Mouse (Mus musculus) kidney, adult 2 months (tissue): ENCODE data around the gene Zfand2b. TPM values are rescaled to one million over a fixed set of nuclear protein-coding genes. Genes with fewer than 3 reads are reported as not detected.

Source experiments
- DNase-seq: peaks from one replicate; pipeline ENCODE4 v3.0.0; 2021
- H3K27ac ChIP-seq: fragments of 200-500 bp; 2 replicates; pipeline ENCODE4 v1.5.1; 2012; ENCODE audit warnings: low read depth, low read length, control low read depth, inconsistent platforms; ENCODE audit not compliant: insufficient read depth
- H3K27me3 ChIP-seq: fragments of 200-500 bp; replicated peaks from 2 replicates; pipeline ENCODE4 v1.6.1; 2012; ENCODE audit warnings: mild to moderate bottlenecking, moderate library complexity, low read length, inconsistent platforms; ENCODE audit not compliant: control insufficient read depth, insufficient read depth
- H3K36me3 ChIP-seq: fragments of 200-500 bp; 2 replicates; pipeline ENCODE4 v1.6.1; 2012; ENCODE audit warnings: mild to moderate bottlenecking, moderate library complexity, low read length, inconsistent platforms; ENCODE audit not compliant: control insufficient read depth, insufficient read depth
- H3K4me1 ChIP-seq: fragments of 200-500 bp; 2 replicates; pipeline ENCODE4 v1.6.1; 2011; ENCODE audit warnings: low read length; ENCODE audit not compliant: control insufficient read depth, insufficient read depth
- H3K4me3 ChIP-seq: fragments of 200-500 bp; 2 replicates; pipeline ENCODE4 v1.5.1; 2011; ENCODE audit warnings: mild to moderate bottlenecking, low read depth, low read length, control low read depth; ENCODE audit not compliant: insufficient read depth
- CTCF ChIP-seq: fragments of 200-500 bp; conservative IDR thresholded peaks from 2 replicates; pipeline ENCODE4 v1.5.1; 2011; ENCODE audit warnings: low read depth, mild to moderate bottlenecking, control low read depth, low read length, moderate library complexity, mixed read lengths; ENCODE audit not compliant: insufficient read depth, insufficient read length
- POLR2A ChIP-seq: fragments of 200-500 bp; IDR thresholded peaks from one replicate; pipeline ENCODE4 v1.6.1; 2011; ENCODE audit warnings: low read depth, low read length, control low read depth
- WGBS: fragments of 180-500 bp; shearing (Covaris S2); methylation state at CpG from one replicate; pipeline ENCODE4 v1.1.7; 2018; 5-methylcytosine and 5-hydroxymethylcytosine counted together
- polyA plus RNA-seq: library from polyadenylated mRNA; depleted of rRNA; stranded (reverse); fragments of >200 nt; gene quantifications from 2 replicates; pipeline ENCODE4 v1.2.3, GENCODE M21; 2012

The Zfand2b gene
- polyA plus RNA-seq, 1 experiment: 61.6 TPM

DNA sequence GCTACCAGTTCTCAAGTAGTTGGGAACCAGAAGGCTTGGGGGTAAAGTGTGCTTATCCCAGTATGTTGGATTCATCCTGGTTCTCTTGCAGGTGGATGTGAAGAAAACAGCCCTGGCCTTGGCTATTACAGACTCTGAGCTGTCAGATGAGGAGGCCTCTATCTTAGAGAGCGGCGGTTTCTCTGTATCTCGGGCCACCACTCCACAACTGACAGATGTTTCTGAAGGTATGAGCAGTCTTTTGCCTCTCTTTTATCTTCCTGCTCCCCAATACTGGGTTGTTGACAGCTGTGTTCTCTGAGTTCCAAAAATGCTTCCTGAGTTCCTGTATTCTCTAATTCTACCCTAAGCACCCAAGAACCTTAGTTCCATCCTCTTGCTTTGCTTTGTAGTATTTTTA is 22.9 kb upstream of the Zfand2b start:
- 96% methylated on average over 3 of the region's 3 CpGs for WGBS

DNA sequence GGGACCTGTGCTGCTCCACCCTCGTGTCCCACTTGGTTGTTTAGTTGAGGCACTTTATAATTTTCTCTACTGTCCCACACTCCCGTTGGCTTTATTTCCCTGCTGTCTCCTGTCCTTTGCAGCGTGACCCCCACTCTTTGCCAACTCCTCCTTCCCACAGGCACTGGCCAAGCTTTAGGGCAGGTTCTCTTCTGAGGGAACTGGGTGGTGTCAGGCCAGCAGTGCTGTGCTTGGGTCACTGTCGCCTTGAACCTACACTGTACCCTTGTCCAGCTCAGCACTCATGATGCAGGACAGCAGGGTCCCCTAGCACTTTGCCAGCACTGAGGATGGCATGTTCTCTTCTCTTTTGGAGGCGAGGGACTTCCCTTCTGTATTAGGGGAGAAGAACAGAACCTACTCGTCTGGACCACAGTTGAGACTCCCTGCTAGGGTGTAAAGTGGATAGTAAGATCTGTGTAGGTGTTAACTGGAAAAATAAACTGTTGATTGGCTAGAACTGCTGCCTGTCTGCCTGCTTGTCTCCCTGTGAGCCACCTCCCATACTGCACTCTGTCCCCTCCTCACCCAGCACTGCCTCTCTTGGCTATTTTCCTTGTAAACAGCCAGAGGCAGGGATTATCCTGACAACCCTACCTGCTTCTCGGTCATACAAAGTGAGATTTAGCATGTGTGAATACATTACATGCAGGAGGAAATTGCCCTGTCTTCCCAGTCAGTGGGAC is 20.9 kb upstream of the Zfand2b start:
- Histone ChIP-seq H3K36me3 (peaks cover 2% of the 10 kb centered on the region; the same call in 1 of the 2 replicates), H3K4me3 (no peak overlapping the region), H3K4me1 (peaks cover 6% of the 10 kb centered on the region; the same call in 1 of the 2 replicates), H3K27ac (peak overlapping the region; percentile 18), H3K27me3 (no peaks in the 10 kb centered on the region)
- 64% methylated on average over 7 of the region's 7 CpGs for WGBS
- no peak for TF ChIP-seq CTCF
- TF ChIP-seq POLR2A: no peak
- peak; percentile 79 for DNase-seq

More for the DNA sequence above, 22.9 kb upstream of the Zfand2b start:
- H3K4me3 ChIP-seq: no peak overlapping the region
- no peaks in the 10 kb centered on the region for H3K27me3 ChIP-seq
- peaks cover 6% of the 10 kb centered on the region; the same call in 1 of the 2 replicates for H3K4me1 ChIP-seq
- no peak overlapping the region for H3K27ac ChIP-seq
- no peak for DNase-seq
- peaks cover 2% of the 10 kb centered on the region; the same call in 1 of the 2 replicates for H3K36me3 ChIP-seq
- no peak for TF ChIP-seq CTCF
- TF ChIP-seq POLR2A: no peak

DNA sequence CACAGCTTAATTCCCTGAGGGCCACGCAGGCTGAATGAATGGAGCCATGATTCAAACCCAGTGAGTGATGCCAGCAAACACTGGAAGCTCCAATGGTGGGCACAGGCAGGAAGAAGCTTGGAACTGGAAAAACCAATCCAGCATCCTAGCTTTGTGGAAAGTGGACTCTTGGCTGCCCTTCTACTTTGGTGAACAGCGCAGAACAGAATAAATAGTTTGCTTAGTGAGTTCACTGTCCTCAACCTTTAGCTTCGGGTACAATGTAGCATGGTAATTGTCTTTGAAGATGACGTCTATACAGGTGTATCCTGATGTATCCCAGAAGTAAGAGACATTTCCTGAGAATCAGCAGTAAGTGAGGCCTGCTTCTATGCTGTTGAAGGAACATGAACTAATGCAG is 19.7 kb upstream of the Zfand2b start:
- 80% methylated on average over 4 of the region's 4 CpGs for WGBS
- no peak for TF ChIP-seq CTCF
- no peak for TF ChIP-seq POLR2A
- no peaks in the 10 kb centered on the region for H3K27me3 ChIP-seq
- no peak overlapping the region for H3K4me3 ChIP-seq
- peaks cover 2% of the 10 kb centered on the region; the same call in 1 of the 2 replicates for H3K36me3 ChIP-seq
- DNase-seq: peak; percentile 62
- no peak overlapping the region for H3K27ac ChIP-seq
- H3K4me1 ChIP-seq: peaks cover 3% of the 10 kb centered on the region; the same call in 1 of the 2 replicates

DNA sequence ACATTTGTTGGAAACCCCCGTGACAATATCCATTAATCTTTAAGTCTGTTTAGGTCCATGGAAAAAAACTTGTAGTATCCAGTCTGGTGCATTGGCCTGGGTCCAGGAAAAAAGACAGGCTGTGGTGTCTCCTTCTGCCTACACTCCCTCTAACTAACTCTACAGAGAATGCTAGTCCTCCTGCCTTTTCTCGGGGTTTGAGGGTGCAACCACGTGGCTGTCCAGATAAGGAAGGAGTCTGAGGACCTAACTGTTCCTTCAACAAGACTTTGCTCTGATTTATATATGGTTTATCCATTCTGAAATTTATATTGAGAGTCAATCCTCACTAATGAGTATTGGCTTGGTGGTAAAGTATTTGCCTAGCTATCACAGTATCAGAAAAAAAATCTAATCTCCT is 12.6 kb upstream of the Zfand2b start:
- WGBS: 59% methylated on average over 3 of the region's 3 CpGs
- no peaks in the 10 kb centered on the region for H3K4me1 ChIP-seq
- TF ChIP-seq POLR2A (no peak), CTCF (no peak)
- no peak for DNase-seq
- H3K27ac ChIP-seq: no peak overlapping the region
- H3K36me3 ChIP-seq: no peaks in the 10 kb centered on the region
- no peak overlapping the region for H3K4me3 ChIP-seq
- H3K27me3 ChIP-seq: no peaks in the 10 kb centered on the region

DNA sequence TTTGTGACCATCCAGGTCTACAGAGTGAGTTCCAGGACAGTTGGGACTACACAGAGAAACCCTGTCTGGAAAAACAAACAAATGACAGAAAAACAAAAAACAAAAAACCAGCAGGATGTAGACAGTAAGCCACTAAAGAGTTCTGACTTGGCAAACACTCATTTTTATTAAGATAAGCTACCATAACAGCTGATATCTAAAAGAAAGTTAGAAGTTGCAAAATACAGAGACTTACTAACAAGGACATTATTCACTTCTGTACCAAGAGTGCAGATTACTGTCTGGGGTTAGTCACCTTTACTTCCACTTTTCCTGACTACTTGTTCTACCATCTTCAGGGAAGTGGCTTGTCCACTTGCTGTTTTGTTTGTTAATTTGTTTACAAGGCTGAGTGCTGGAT is 9.5 kb upstream of the Zfand2b start:
- Histone ChIP-seq H3K27me3 (no peaks in the 10 kb centered on the region), H3K36me3 (no peaks in the 10 kb centered on the region), H3K4me3 (no peak overlapping the region), H3K27ac (no peak overlapping the region), H3K4me1 (no peaks in the 10 kb centered on the region)
- no peak for DNase-seq
- TF ChIP-seq CTCF (no peak), POLR2A (no peak)

DNA sequence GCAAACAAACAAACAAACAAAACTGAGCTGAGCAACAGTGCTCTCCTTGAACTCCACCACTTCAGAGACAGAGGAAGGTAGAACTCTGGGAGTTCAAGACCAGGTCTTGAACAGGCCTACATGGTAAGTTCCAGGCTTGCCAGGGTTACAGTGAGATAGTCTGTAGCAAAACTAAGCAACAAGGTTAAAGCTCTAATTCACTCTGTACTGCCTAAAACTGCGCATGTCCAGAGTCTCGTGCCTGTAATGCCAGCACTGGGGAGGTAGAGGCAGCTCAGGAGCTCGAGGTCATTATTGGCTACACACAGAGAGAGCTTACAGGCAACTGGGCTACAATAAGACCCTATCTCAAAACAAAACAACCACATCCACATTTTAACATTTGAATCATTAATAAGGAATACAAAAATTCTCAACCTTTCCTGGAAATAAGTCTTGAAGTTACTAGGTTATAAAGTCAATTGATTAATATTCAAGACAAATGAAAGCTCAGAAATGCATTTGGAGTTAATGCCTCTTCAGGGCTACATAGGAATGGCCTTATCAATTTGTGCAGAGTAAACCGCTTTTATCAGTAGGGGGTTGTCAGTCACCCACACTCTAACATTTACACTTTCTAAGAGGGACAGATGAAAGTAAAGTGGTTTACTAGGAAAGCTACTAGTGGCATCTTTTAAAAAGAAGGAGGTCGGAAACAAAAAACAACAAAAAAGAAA is 8.7 kb upstream of the Zfand2b start:
- H3K4me3 ChIP-seq: no peak overlapping the region
- no peak overlapping the region for H3K27ac ChIP-seq
- no peaks in the 10 kb centered on the region for H3K27me3 ChIP-seq
- TF ChIP-seq CTCF: no peak
- TF ChIP-seq POLR2A: no peak
- DNase-seq: no peak
- H3K4me1 ChIP-seq: no peaks in the 10 kb centered on the region
- 77% methylated on average over 5 of the region's 5 CpGs for whole genome bisulfite sequencing
- H3K36me3 ChIP-seq: no peaks in the 10 kb centered on the region

DNA sequence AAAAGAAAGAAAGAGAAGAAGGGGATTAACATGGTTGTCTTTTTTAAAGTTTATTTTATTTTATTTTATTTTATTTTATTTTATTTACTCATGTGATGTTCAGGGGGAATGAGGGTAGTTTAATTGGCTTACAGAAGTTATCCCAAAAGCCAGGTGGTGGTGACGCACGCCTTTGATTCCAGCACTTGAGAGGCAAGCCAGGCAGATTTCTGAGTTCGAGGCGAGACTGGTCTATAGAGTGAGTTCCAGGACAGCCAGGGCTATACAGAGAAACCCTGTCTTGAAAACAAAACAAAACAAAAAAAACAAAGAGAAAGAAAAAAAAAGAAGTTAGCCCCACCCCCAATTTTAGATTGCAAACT is 8.2 kb upstream of the Zfand2b start:
- Histone ChIP-seq H3K4me3 (no peak overlapping the region), H3K27ac (no peak overlapping the region), H3K27me3 (no peaks in the 10 kb centered on the region), H3K36me3 (no peaks in the 10 kb centered on the region), H3K4me1 (no peaks in the 10 kb centered on the region)
- DNase-seq: no peak
- TF ChIP-seq POLR2A (no peak), CTCF (no peak)
- WGBS: 91% methylated on average over 4 of the region's 4 CpGs

DNA sequence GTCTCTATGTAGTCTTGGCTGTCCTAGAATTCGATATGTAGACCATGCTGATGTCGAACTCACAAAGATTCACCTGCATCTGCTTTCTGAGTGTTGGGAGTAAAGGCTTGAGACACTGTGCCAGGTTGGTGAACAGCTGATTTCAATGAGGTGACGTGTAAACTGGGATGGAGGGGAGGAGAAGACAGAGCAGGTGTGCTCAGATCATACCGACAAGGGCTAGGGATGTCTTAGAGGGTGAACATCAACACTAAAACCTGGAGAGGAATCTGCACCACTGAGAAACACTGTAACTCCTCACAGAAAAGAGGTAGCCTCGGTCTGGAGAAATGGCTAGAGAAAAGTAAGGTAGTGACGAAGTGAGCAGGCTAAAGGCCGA is 364 bp upstream of the Zfand2b start:
- peak overlapping the region; percentile 65; the same call in 1 of the 2 replicates for H3K27ac ChIP-seq
- TF ChIP-seq CTCF (no peak), POLR2A (no peak)

More for the DNA sequence above, 364 bp upstream of the Zfand2b start:
- WGBS: 10% methylated on average over 7 of the region's 7 CpGs
- Histone ChIP-seq H3K27me3 (no peaks in the 10 kb centered on the region), H3K36me3 (no peaks in the 10 kb centered on the region), H3K4me1 (peaks cover 8% of the 10 kb centered on the region; the same call in 1 of the 2 replicates), H3K4me3 (peak overlapping the region; percentile 43)
- DNase-seq: no peak
